Mouse (Mus musculus): ENCODE measurements around the gene Odf3. TPM values are rescaled to one million over a fixed set of nuclear protein-coding genes. Genes with fewer than 3 reads are reported as not detected.
A peak's percentile ranks its signal among the peaks of the same experiment; 100 is the strongest.
"Not testable (repeated sequence)": the region's sequence is repeated elsewhere in the genome, so short reads cannot be mapped to it uniquely, and the experiment has no call there.

Gene Odf3
- polyA plus RNA-seq, 1 experiment = not detected

DNA sequence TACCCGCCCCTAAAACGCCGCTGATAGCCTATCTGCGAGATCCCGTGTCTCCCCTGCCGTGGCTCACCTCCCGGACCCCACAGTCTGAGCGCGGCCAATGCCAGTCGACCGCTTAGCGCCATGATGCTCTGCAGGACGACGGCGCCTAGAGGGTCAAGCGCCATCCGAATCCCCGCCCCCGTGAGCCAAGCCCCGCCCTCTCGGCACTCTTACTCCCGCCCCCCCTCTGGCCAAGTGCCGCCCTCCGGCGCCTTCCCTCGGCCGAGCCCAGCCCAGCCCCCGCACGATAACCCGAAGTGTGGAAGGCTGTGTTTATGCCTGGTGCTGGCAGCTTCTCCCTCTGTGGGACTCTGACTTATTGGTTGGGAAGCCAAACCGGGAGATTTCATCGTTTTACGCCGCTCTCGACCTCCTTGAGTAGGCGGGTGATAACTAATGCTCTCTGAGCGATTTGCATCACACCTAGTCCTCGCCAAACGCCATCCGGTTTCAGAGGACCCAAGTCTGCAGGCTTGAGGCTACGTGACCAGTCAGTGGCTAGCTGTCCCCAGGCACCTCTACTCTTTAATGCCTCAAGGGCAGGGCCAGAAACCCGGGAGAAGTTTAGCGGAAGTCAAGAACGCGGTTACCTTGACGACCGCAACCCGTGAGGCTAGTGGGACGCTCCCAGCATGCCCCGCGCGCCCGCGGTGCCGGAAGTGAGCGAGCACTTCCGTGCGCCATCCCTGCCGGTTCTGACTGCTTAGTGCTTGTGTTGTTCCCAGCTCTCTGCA is 34.3 kb downstream of the Odf3 start, which contains the start of the genes Psmd13 and Sirt3:
Psmd13 (plus strand) TSS at position 273 of the 773 bp plus-strand sequence.
Sirt3 (minus strand) TSS at position 614 of the 773 bp plus-strand sequence.
- DNase-seq (ENCODE audit: low spot score) = peak; percentile 81

DNA sequence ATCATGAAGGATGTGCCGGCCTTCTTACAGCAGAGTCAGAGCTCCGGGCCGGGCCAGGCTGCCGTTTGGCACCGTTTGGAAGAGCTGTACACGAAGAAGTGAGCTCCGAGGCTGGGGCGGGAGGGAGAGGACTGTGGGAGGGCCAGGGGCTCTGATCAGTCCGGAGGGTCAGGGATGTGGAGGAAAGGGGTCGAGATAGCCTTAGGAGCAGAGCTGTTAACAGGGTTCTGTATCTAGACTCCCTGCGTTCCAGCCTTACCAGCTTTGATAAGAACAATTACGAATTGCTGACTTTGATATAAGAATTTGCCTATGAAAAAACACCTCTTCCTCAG is 34.8 kb downstream of the Odf3 start:
- no peak for DNase-seq (ENCODE audit: low spot score)

DNA sequence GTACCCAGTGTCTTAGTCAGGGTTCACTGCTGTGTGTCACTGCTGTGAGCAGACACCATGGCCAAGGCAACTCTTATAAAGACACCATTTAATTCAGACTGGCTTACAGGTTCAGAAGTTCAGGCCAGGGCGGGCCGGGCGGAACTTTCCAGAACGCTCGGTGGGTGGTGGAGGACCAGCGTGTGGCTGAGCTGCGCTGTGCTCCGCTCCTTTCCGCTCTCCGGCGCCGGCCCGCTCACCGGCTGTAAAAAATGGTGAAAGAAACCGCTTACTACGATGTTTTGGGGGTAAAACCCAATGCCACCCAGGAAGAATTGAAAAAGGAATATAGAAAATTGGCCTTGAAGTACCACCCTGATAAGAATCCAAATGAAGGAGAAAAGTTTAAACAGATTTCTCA is 43.0 kb downstream of the Odf3 start:
- not testable (repeated sequence) for DNase-seq (ENCODE audit: low spot score)

DNA sequence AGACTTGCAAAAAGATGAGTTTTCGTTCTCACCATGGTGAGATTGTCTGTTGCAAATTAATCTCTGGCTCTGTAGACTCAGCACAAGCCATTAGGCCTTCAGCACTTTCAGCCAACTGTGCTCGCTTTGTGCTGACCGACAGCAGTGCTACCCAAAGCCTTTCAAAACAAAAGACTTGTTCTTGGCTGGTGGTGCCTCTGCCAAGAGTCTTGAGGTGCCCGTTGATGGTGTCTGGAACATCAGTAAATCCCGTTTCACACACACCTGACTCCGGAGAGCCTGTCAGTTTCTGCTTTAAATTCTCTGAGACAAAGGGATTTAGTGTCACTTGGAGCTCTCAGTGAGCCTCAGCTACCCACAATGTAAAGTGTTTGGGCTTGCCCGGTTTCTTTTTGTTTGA is 46.4 kb downstream of the Odf3 start:
- DNase-seq (ENCODE audit: low spot score) = no peak

DNA sequence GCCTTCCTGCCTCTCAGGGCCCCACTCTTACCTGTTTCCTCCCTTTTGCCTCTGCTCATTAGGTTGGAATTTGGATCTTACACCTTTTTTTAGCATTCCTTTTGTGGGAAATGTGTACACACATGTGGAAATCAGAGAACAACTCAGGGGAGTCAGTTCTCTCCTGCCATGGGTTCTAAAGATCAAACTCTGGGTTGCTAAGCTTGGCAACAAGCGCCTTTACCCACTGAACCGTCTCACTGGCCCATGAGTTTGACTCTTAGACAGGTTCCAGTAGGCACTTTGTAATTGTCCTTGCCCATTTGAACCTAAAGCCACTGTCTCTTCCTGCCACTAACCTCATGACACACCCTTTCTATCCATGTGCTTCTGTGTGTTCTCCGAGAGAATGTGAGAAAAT is 47.0 kb downstream of the Odf3 start:
- DNase-seq (ENCODE audit: low spot score) = no peak

DNA sequence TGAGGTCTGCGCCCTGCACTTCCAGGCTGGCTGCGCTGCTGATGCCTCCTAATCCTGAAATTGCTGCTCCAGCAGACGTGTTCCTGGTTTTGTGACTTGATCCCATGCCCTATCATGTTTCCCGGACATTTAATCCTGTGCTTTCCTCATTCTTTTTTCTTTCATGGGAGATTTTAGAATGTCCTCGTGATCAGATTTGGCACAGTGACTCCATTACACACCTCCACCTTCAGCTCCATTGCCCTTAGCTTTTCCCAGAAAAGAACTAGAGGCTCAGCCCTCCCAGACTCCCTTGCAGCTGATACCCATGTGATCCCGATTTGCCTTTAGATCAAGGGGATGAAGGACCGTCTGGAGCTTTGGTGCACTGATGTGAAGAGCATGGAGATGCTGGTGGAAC is 50.3 kb downstream of the Odf3 start:
- DNase-seq (ENCODE audit: low spot score) = no peak

DNA sequence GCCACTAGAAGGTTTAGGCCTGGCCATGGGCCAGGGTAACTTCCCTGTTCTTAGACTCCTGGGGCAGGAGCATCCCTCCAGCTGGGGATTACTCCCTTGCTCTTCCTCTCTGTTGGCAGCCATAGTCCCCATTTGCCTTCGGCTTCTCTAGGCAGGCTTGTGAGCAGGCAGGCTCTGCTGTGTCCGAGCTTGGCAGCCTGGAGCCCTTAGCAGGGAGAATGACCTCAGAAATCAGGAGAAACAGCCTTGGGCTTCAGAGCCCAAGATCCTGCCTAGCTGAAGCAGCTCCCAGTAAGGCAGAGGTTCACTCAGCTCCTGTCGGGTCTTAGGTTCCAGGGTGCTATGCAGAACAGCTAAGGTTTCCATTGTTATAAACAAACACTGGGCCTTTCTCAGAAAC is 51.5 kb downstream of the Odf3 start:
- DNase-seq (ENCODE audit: low spot score) = no peak

DNA sequence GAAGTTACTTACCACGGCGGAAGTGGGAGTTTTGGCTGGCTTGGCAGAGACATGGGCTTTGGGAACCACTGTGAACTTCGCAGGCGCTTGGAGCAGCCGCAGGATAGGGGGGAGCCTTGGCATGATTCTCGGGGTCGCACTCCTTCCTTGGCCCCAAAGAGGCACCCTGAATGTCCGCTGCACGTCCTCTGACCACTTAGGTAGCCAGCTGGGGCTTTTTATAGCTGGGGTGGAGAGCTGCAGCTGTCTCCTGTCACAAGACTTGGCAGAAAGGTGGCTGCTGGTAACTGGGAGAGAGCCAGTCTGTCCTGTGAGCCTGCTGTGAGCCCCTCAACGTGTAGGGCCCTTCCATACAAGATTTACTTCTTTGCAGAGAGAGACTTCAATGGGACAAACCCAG is 52.6 kb downstream of the Odf3 start, which contains the start of gene Cox8b:
Cox8b (minus strand) TSS at position 227 of the 400 bp plus-strand sequence.
- DNase-seq (ENCODE audit: low spot score) = no peak

Other genes starting within 250 kb of the Odf3 start
- not detected in 2 replicates for gene Olfr46, start 246.5 kb upstream of the Odf3 start, polyA plus RNA-seq (2012; rRNA removed)
- gene Olfr61, start 218.8 kb upstream of the Odf3 start, polyA plus RNA-seq (2012; rRNA removed) = not detected in 2 replicates
- gene Olfr53, start 201.4 kb upstream of the Odf3 start, polyA plus RNA-seq (2012; rRNA removed) = not detected in 2 replicates
- gene Olfr539, start 187.9 kb upstream of the Odf3 start, polyA plus RNA-seq (2012; rRNA removed) = under 0.01 TPM in 1 of 2 replicates, not detected in the other
- not detected in 2 replicates for gene Olfr45, start 165.9 kb upstream of the Odf3 start, polyA plus RNA-seq (2012; rRNA removed)
- not detected in 2 replicates for gene Olfr541, start 150.5 kb upstream of the Odf3 start, polyA plus RNA-seq (2012; rRNA removed)
- 45.5 and 70.4 TPM in 2 replicates for gene Cyp2e1, start 84.1 kb upstream of the Odf3 start, polyA plus RNA-seq (2012; rRNA removed)
- gene Syce1, start 60.0 kb upstream of the Odf3 start, polyA plus RNA-seq (2012; rRNA removed) = 0.10 and 0.18 TPM in 2 replicates
- gene Zfp941, start 25.6 kb upstream of the Odf3 start, polyA plus RNA-seq (2012; rRNA removed) = 0.45 and 0.71 TPM in 2 replicates
- gene Urah, start 12.8 kb upstream of the Odf3 start, polyA plus RNA-seq (2012; rRNA removed) = 43.7 and 48.7 TPM in 2 replicates
- gene Scgb1c1, start 2.3 kb upstream of the Odf3 start, polyA plus RNA-seq (2012; rRNA removed) = not detected in 2 replicates
- gene Gm45785, start 8.5 kb downstream of the Odf3 start, polyA plus RNA-seq (2012; rRNA removed) = not detected in 2 replicates
- 74.7 and 77.1 TPM in 2 replicates for gene Ric8a, start 9.2 kb downstream of the Odf3 start, polyA plus RNA-seq (2012; rRNA removed)
- gene Bet1l, start 9.8 kb downstream of the Odf3 start, polyA plus RNA-seq (2012; rRNA removed) = 35.9 and 46.2 TPM in 2 replicates
- gene Psmd13, start 34.2 kb downstream of the Odf3 start, polyA plus RNA-seq (2012; rRNA removed) = 77.9 and 79.2 TPM in 2 replicates
- gene Sirt3, start 34.5 kb downstream of the Odf3 start, polyA plus RNA-seq (2012; rRNA removed) = 32.4 and 38.5 TPM in 2 replicates
- 3.9 and 4.4 TPM in 2 replicates for gene Cox8b, start 52.6 kb downstream of the Odf3 start, polyA plus RNA-seq (2012; rRNA removed)
- gene Nlrp6, start 73.1 kb downstream of the Odf3 start, polyA plus RNA-seq (2012; rRNA removed) = not detected in 2 replicates
- 41.5 and 49.5 TPM in 2 replicates for gene Pgghg, start 93.6 kb downstream of the Odf3 start, polyA plus RNA-seq (2012; rRNA removed)
- 1.3 and 1.7 TPM in 2 replicates for gene Ifitm5, start 102.5 kb downstream of the Odf3 start, polyA plus RNA-seq (2012; rRNA removed)
- not detected in 2 replicates for gene Gm45717, start 108.1 kb downstream of the Odf3 start, polyA plus RNA-seq (2012; rRNA removed)
- 860 and 924 TPM in 2 replicates for gene Ifitm2, start 108.2 kb downstream of the Odf3 start, polyA plus RNA-seq (2012; rRNA removed)
- 240 and 346 TPM in 2 replicates for gene Ifitm1, start 119.4 kb downstream of the Odf3 start, polyA plus RNA-seq (2012; rRNA removed)
- gene Ifitm3, start 163.0 kb downstream of the Odf3 start, polyA plus RNA-seq (2012; rRNA removed) = 596 and 696 TPM in 2 replicates
- gene Ifitm6, start 170.1 kb downstream of the Odf3 start, polyA plus RNA-seq (2012; rRNA removed) = 7.5 and 8.8 TPM in 2 replicates
- gene Gm17387, start 181.3 kb downstream of the Odf3 start, polyA plus RNA-seq (2012; rRNA removed) = not detected in 2 replicates
- 0.45 and 0.55 TPM in 2 replicates for gene B4galnt4, start 213.3 kb downstream of the Odf3 start, polyA plus RNA-seq (2012; rRNA removed)
- gene Pkp3, start 230.4 kb downstream of the Odf3 start, polyA plus RNA-seq (2012; rRNA removed) = 26.5 and 27.7 TPM in 2 replicates